ENCODE assay signal across 8 mouse cellular contexts in genomic region chr19:47319521-47320330, GRCm38 (mm10).
DNase-seq lines count a peak whose midpoint lies in the region; ATAC-seq lines count a peak whose summit lies in the region.
"Had no signal": no experiment of that assay in that cellular context is flagged by ENCODE, and none has a peak within 500 bp of the region (broad histone marks: within the 10 kb centered on the region; RNA-seq: fewer than 3 reads in every experiment).

No protein-coding gene starts in this region.

- H3K27ac ChIP-seq in kidney, embryonic 16.5 days (ENCODE audit: low read length): no peak overlapping the region; the same call in 1 of the 2 replicates
- H3K27ac ChIP-seq in heart, embryonic 15.5 days: peak overlapping the region; percentile 95
- H3K27ac ChIP-seq in lung, embryonic 15.5 days: peak overlapping the region; percentile 86

- H3K9ac ChIP-seq in kidney, embryonic 16.5 days (replicated peaks; ENCODE audit: low read length): peak overlapping the region; percentile 19; the same call in 1 of the 2 replicates
- peak overlapping the region; percentile 46 for H3K9ac ChIP-seq in heart, embryonic 15.5 days
- H3K9ac ChIP-seq in lung, embryonic 15.5 days: peak overlapping the region; percentile 48

- no peaks in the 10 kb centered on the region for H3K9me3 ChIP-seq in kidney, embryonic 16.5 days (ENCODE audit: low read length)
- H3K9me3 ChIP-seq in heart, embryonic 15.5 days (replicated peaks): no peaks in the 10 kb centered on the region
- no peaks in the 10 kb centered on the region for H3K9me3 ChIP-seq in lung, embryonic 15.5 days

- no peak for ATAC-seq in kidney, embryonic 16.5 days (ENCODE audit: low FRiP score, low TSS enrichment)
- no peak for ATAC-seq in heart, embryonic 15.5 days (replicated peaks; ENCODE audit: insufficient number of reproducible peaks, insufficient read depth, low FRiP score, low read depth)
- ATAC-seq in lung, embryonic 15.5 days (ENCODE audit: borderline replicate concordance, extremely low read depth, low FRiP score, low TSS enrichment): 0 out of 2 replicates have a peak, but pooled peaks have one; percentile 15

- H3K4me2 ChIP-seq in kidney, embryonic 16.5 days (replicated peaks; ENCODE audit: low read depth, low read length): peak overlapping the region; percentile 37
- H3K4me2 ChIP-seq in heart, embryonic 15.5 days: peak overlapping the region; percentile 50
- H3K4me2 ChIP-seq in lung, embryonic 15.5 days: peak overlapping the region; percentile 62

- H3K27me3 ChIP-seq in kidney, embryonic 16.5 days (ENCODE audit: insufficient read depth, low read length): no peaks in the 10 kb centered on the region
- no peaks in the 10 kb centered on the region for H3K27me3 ChIP-seq in heart, embryonic 15.5 days
- no peaks in the 10 kb centered on the region for H3K27me3 ChIP-seq in lung, embryonic 15.5 days

- H3K4me3 ChIP-seq in kidney, embryonic 16.5 days (ENCODE audit: low read length): peak overlapping the region; percentile 2; the same call in 1 of the 2 replicates
- peak overlapping the region; percentile 32 for H3K4me3 ChIP-seq in heart, embryonic 15.5 days
- peak overlapping the region; percentile 44 for H3K4me3 ChIP-seq in lung, embryonic 15.5 days

- 58% methylated on average over 10 of the region's 10 CpGs for WGBS in kidney, embryonic 16.5 days
- WGBS in heart, embryonic 15.5 days: 54% methylated on average over 10 of the region's 10 CpGs
- WGBS in lung, embryonic 15.5 days: 43% methylated on average over 10 of the region's 10 CpGs

- no peaks in the 10 kb centered on the region for H3K36me3 ChIP-seq in kidney, embryonic 16.5 days (ENCODE audit: insufficient read depth, low read length)
- H3K36me3 ChIP-seq in heart, embryonic 15.5 days: 0 out of 2 replicates have a peak, but pooled peaks cover 2% of the 10 kb centered on the region
- H3K36me3 ChIP-seq in lung, embryonic 15.5 days: no peaks in the 10 kb centered on the region

- H3K4me1 ChIP-seq in kidney, embryonic 16.5 days (ENCODE audit: insufficient read depth, low read length): peaks cover 59% of the 10 kb centered on the region
- peaks cover 83% of the 10 kb centered on the region for H3K4me1 ChIP-seq in heart, embryonic 15.5 days (replicated peaks)
- H3K4me1 ChIP-seq in lung, embryonic 15.5 days: peaks cover 89% of the 10 kb centered on the region

- no peak for DNase-seq in kidney, adult 18-20 months
- peak; percentile 95 for DNase-seq in adipocyte (ENCODE audit: low spot score)
- DNase-seq in yolk sac, embryonic 10.5 days (ENCODE audit: low spot score): no peak
- DNase-seq in adrenal gland, adult 2 months: no peak
- DNase-seq: cerebellum, postnatal 14 days had no signal
